Mouse (Mus musculus) brain, adult 2 months (tissue): ENCODE results near the gene Masp1.
A peak's percentile ranks its signal among the peaks of the same experiment; 100 is the strongest.

ENCODE experiments used
- DNase-seq: peaks from one replicate; pipeline ENCODE4 v3.0.0; 2011; ENCODE audit warnings: low read depth, low spot score

The Masp1 gene

DNA sequence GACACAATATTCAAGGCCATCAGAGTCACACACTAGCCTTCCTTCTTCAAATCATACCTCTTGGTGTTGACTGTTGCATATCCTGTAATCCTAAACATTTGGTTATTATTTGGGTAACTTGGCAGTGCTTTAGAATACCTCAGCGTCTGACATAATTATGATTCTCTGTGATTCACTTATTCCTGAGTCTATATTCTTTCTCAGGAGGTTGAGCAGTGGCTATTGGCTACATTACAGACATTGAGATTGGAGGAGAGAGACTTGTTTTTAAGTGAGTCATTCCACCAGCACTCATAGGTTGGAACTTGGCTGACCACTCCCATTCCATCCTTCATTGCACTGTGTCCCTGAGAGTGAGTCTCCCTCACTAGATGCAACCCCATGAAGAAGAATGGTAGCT lies 7.2 kb downstream of the Masp1 start:
- DNase-seq, result no peak

GRCm38 (mm10) chr16:23511166-23511935 lies 9.3 kb downstream of the Masp1 start:
- no peak for DNase-seq

DNA sequence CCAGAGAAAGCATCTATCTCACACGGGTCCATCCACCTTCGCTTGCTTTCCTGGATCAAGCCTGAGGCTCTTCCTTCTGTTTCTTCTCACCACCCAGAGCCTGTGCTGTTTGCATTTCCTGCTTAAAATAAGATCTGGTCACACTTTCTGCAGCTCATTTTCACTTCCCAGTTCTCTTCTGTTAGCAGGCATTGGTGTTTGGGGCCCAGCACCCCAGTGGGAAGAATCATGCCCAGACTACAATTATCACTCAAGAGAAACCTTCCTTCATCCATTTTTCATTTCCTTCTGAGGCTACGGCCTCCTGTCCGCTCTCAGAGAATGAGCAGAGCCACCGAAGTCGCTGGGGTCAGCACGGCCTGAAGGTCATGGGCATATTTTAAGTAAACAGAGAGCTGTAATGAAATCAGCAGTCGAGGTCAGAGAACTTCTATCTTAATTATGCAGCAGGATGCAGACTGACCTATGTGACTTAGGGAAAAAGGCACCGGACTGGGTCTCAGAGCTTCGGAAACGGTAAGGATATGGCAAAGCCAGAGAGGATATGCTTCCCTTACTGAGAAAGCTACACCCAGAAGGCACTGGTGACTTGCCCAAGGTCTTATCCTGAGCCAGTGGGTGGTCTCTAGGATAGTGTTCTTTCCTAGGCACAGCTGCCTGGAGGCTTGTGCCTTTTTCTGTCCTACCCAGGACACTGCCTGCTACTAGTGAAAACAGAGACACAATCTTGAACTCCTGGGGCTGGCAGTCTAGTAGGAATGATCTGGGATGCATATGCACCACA lies 14.5 kb downstream of the Masp1 start:
- peak; percentile 63 for DNase-seq

DNA sequence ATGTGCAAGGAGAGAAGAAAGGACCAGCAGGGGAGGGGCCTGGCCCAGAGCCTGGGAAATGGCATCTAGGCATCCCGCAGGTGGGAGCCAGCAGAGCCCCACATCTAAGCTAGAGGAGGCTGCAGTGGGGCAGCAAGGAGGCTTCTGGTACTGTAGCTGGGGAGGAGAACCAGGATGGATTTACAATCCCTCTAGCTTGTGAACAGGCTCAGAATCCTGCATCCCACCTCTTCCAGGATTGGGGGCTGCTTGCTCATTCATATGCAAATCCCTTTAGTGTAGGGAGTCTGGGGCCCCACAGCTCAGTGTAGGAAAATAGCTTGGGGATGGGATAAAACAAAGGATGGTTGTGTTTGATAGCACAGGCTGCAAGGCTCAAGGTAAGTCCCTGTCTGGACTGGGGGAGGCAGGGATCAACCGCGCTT lies 16.3 kb downstream of the Masp1 start:
- no peak for DNase-seq

GRCm38 (mm10) chr16:23503351-23503750 lies 17.3 kb downstream of the Masp1 start:
- DNase-seq, result no peak

GRCm38 (mm10) chr16:23502478-23502877 lies 18.1 kb downstream of the Masp1 start:
- no peak for DNase-seq

DNA sequence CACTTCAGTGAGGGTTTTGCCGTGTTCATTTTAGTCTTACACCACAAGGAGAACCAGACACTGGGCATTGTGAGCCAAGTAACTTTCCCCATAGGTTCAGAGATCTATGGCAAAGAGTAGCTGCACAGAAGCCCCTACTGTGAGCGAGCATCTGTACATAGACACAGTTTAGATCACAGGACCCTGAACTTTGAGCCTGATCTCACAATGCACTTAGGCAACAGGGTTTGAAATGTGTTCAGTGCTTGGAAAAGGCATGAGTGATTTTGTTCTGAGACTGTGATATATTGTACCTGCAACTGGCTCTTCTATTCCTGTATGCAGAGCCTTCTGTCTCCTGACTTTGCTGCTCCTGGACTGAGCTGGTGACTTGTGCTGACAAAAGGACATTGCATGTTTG lies 19.3 kb downstream of the Masp1 start:
- no peak for DNase-seq

GRCm38 (mm10) chr16:23500558-23500957 lies 20.1 kb downstream of the Masp1 start:
- no peak for DNase-seq

- peak; percentile 74 for DNase-seq
These were observed 21.9 kb downstream of the Masp1 start for GRCm38 (mm10) chr16:23498691-23499131.

- no peak for DNase-seq
These were observed 22.7 kb downstream of the Masp1 start for GRCm38 (mm10) chr16:23497881-23498280.

- DNase-seq, result peak; percentile 35
These were observed 23.2 kb downstream of the Masp1 start for GRCm38 (mm10) chr16:23497440-23497839.

DNA sequence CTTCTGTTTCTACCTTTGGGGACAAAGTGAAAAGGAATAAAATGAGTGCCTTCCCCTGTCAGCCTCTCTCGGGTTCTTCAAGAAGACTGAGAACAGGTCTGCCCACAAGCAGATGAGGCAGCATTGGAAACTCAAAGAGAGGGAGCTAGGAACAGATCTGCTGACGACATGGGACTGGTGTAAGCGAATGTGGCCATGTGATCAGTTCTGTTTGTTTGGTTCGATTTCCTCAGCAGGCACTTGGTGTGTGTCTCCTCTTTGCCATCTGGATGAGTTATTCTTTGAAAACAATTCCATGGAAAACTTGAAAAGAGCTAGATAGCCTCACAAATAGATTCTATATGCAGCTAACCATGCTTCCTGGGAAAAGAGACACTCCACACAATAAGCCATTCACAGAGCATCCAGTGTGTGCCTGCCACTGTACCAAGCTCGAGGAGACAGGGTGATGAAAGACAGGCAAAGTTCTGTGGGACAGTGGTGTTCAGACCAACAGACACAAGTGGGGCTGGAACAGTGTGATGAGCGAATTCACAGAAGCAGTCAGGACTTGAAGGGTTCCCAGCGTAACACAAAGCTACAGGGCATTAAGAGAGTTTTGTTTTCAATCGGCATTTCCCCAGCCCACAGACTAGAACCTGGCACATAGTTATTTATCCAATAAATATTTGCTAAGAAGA lies 24.2 kb downstream of the Masp1 start:
- peak; percentile 45 for DNase-seq

- DNase-seq, result peak; percentile 33
These were observed 27.8 kb downstream of the Masp1 start for GRCm38 (mm10) chr16:23492783-23493182.

DNA sequence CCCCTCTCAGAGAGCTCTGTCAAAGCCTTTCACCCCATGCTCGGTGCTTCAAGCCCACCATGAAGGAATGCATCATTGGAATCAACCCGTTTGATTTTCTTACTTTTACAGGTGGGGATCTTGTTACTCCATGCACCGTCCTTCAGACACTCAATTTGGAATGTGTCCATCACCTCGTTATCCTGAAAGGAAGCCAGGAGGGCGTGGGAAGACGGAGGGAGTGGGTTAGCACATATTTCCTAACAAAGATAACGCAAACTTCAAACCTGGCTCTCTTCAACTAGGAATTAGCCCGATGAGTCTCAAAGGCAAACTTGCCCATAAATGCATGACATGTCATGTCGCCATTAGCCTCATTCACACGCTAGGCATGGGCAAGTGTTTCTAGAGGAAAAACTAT lies 37.3 kb downstream of the Masp1 start:
- no peak for DNase-seq

GRCm38 (mm10) chr16:23482846-23483245 lies 37.8 kb downstream of the Masp1 start:
- no peak for DNase-seq

DNA sequence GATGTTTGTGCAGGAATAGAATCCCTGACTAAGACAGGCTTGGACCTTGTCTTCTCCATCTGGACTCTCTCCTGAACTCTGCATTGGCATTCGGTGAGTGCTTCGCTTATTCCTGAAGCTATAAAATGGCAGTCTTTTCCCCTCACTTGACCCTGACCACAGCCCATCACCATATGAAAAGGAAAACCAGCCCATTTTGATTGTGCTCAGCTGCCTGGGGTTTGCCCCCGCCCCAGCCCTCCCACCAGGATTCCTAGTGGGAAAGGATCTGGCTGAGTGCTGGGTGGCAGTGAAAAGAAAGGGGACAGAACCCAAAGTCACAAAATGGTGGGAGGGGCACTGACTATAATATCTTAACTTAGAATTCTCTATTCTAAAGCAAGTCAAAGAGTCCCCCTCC lies 38.4 kb downstream of the Masp1 start:
- no peak for DNase-seq

- no peak for DNase-seq
These were observed 40.6 kb downstream of the Masp1 start for GRCm38 (mm10) chr16:23479872-23480603.

- DNase-seq, result no peak
These were observed 44.0 kb downstream of the Masp1 start for GRCm38 (mm10) chr16:23476598-23476997.

DNA sequence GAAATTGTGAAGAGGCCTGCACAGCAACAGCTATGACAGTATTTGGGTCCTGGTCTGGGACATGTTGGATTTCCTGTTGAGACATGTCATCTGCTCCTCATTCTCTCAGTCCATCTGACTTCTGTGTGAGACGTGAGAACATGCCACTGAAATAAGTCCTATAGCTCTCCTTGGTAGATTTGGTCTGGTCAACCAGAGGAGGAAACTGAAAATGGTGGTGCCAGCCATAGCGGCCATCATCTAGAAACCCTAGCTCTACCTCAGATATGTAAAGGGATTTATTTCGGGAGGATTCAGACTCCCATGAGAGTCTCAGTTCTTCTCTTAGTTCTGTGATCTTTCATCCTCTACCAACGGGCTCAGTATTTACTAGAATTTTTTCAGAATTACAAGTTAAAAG lies 45.0 kb downstream of the Masp1 start:
- DNase-seq, result no peak

GRCm38 (mm10) chr16:23472046-23472445 lies 48.6 kb downstream of the Masp1 start:
- no peak for DNase-seq

DNA sequence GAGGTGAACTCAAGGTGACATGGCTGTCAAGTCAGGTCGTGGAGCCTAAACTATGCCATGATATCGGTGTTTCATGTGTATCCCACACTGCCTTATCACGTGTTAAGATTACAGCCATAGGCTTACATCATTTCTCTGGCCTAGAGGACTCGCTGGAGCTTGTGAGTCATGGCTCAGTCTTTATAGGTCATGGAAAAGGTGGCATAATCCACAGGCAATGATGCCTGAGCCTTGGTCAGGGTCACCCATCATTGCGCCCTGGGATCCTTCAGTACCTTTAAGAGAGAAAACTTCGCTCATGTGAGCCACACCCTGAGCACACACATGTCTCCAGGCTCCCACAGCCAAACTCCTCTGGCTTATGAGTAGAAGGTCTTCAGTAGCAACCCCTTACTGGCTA lies 49.1 kb downstream of the Masp1 start:
- no peak for DNase-seq
